Mouse (Mus musculus) CH12.LX (cell line): ENCODE measurements around the gene Tssk6. TPM values are rescaled to one million over a fixed set of nuclear protein-coding genes. Genes with fewer than 3 reads are reported as not detected.

Source experiments
- DNase-seq: peaks from one replicate; pipeline ENCODE4 v3.0.0-alpha.2; 2013; ENCODE audit errors: extremely low read depth
- H3K27ac ChIP-seq: 2 replicates; pipeline ENCODE4 v1.5.1; 2012; ENCODE audit warnings: low read depth, mild to moderate bottlenecking, control low read depth, moderate library complexity; ENCODE audit not compliant: insufficient read depth
- H3K27me3 ChIP-seq: replicated peaks from 2 replicates; pipeline ENCODE3; 2012; ENCODE audit warnings: inconsistent platforms
- H3K36me3 ChIP-seq, 2 experiments: replicated peaks in 1 of 2; 2 replicates each; pipeline versions ENCODE3 to v1.6.1; 2012; ENCODE audit warnings: inconsistent platforms in 1 of 2, low read length in 1 of 2, mild to moderate bottlenecking in 1 of 2, mixed read lengths in 1 of 2, moderate library complexity in 1 of 2; ENCODE audit not compliant: control insufficient read depth in 1 of 2, insufficient read depth in 1 of 2
- H3K4me1 ChIP-seq, 2 experiments: 2 replicates each; pipeline ENCODE4 v1.6.1; 2012; ENCODE audit warnings: inconsistent platforms in 1 of 2, moderate library complexity in 1 of 2; ENCODE audit not compliant: insufficient read depth in 2 of 2, control insufficient read depth in 1 of 2
- H3K4me2 ChIP-seq: 2 replicates; pipeline ENCODE4 v1.6.1; 2012; ENCODE audit warnings: low read depth, mild to moderate bottlenecking, control low read depth; ENCODE audit not compliant: poor library complexity, insufficient read depth, severe bottlenecking
- H3K4me3 ChIP-seq, 3 experiments: fragments of 150-350 bp in 1 of 3; sonication (generic) in 1 of 3; replicated peaks in 1 of 3; 2 replicates each; pipeline versions ENCODE3 to v1.5.1; 2011 to 2012; ENCODE audit warnings: low read depth in 2 of 3, low read length in 2 of 3, mild to moderate bottlenecking in 2 of 3, moderate library complexity in 2 of 3, control low read depth in 1 of 3, improper control_type of control experiment in 1 of 3, inconsistent platforms in 1 of 3, mixed read lengths in 1 of 3; ENCODE audit not compliant: poor library complexity in 1 of 3
- H3K79me2 ChIP-seq: replicated peaks from 2 replicates; pipeline ENCODE4 v1.6.1; 2012; ENCODE audit warnings: mild to moderate bottlenecking, moderate library complexity; ENCODE audit not compliant: control insufficient read depth, poor library complexity, insufficient read depth, severe bottlenecking; ENCODE audit errors: extremely low read depth
- H3K9ac ChIP-seq: 2 replicates; pipeline ENCODE4 v1.6.1; 2012; ENCODE audit warnings: low read depth, mild to moderate bottlenecking, control low read depth, moderate library complexity; ENCODE audit not compliant: insufficient read depth
- H3K9me3 ChIP-seq: replicated peaks from 2 replicates; pipeline ENCODE3; 2012; ENCODE audit warnings: low read length, inconsistent platforms, mixed read lengths
- CTCF ChIP-seq, 2 experiments: IDR thresholded peaks in 1 of 2; conservative IDR thresholded peaks in 1 of 2; 2 replicates each; pipeline ENCODE4 v1.5.1; 2011 to 2012; ENCODE audit warnings: low read depth in 2 of 2, low read length in 2 of 2, improper control_type of control experiment in 1 of 2, inconsistent platforms in 1 of 2, mild to moderate bottlenecking in 1 of 2, moderate library complexity in 1 of 2
- ETS1 ChIP-seq: conservative IDR thresholded peaks from 2 replicates; pipeline ENCODE4 v1.6.1; 2012; ENCODE audit warnings: low read depth, mild to moderate bottlenecking, inconsistent platforms, low read length, improper control_type of control experiment, moderate library complexity
- GABPA ChIP-seq: IDR thresholded peaks from 2 replicates; pipeline ENCODE4 v1.6.1; 2012; ENCODE audit warnings: low read depth, low read length, improper control_type of control experiment, inconsistent platforms; ENCODE audit not compliant: insufficient replicate concordance
- IRF4 ChIP-seq: IDR thresholded peaks from 2 replicates; pipeline ENCODE4 v1.6.1; 2014; ENCODE audit warnings: low read depth, mild to moderate bottlenecking, inconsistent platforms, low read length, improper control_type of control experiment
- JUN ChIP-seq: IDR thresholded peaks from 2 replicates; pipeline ENCODE4 v1.6.1; 2011; ENCODE audit warnings: low read depth, mild to moderate bottlenecking, low read length, improper control_type of control experiment, moderate library complexity; ENCODE audit not compliant: insufficient read depth
- JUND ChIP-seq: conservative IDR thresholded peaks from 2 replicates; pipeline ENCODE4 v1.6.1; 2011; ENCODE audit warnings: low read depth, low read length, improper control_type of control experiment
- KAT2A ChIP-seq: IDR thresholded peaks from 2 replicates; pipeline ENCODE4 v1.6.1; 2012; ENCODE audit warnings: low read length, improper control_type of control experiment, inconsistent platforms; ENCODE audit not compliant: insufficient replicate concordance
- MEF2A ChIP-seq: IDR thresholded peaks from 2 replicates; pipeline ENCODE4 v1.6.1; 2014; ENCODE audit warnings: low read depth, mild to moderate bottlenecking, inconsistent platforms, low read length, improper control_type of control experiment, borderline replicate concordance
- PAX5 ChIP-seq: IDR thresholded peaks from 2 replicates; pipeline ENCODE4 v1.6.1; 2012; ENCODE audit warnings: low read length, inconsistent platforms, mixed read lengths
- POLR2A ChIP-seq: IDR thresholded peaks from 2 replicates; pipeline ENCODE4 v1.6.1; 2011; ENCODE audit warnings: low read depth, mild to moderate bottlenecking, improper control_type of control experiment, low read length
- POLR2AphosphoS2 ChIP-seq: IDR thresholded peaks from 2 replicates; pipeline ENCODE4 v1.6.1; 2011; ENCODE audit warnings: low read depth, low read length, improper control_type of control experiment
- RCOR1 ChIP-seq: conservative IDR thresholded peaks from 2 replicates; pipeline ENCODE4 v1.6.1; 2012; ENCODE audit warnings: low read depth, mild to moderate bottlenecking, inconsistent platforms, low read length, improper control_type of control experiment
- SIN3A ChIP-seq: IDR thresholded peaks from 2 replicates; pipeline ENCODE4 v1.6.1; 2012; ENCODE audit warnings: low read length, improper control_type of control experiment, inconsistent platforms
- TCF12 ChIP-seq: IDR thresholded peaks from 2 replicates; pipeline ENCODE4 v1.6.1; 2014; ENCODE audit warnings: low read depth, mild to moderate bottlenecking, inconsistent platforms, low read length, improper control_type of control experiment
- ZKSCAN1 ChIP-seq: IDR thresholded peaks from 2 replicates; pipeline ENCODE4 v1.6.1; 2012; ENCODE audit warnings: low read depth, inconsistent platforms, low read length, improper control_type of control experiment, borderline replicate concordance
- ZMIZ1 ChIP-seq: IDR thresholded peaks from 2 replicates; pipeline ENCODE4 v1.6.1; 2012; ENCODE audit warnings: low read depth, mild to moderate bottlenecking, inconsistent platforms, low read length, improper control_type of control experiment
- ZNF384 ChIP-seq: IDR thresholded peaks from 2 replicates; pipeline ENCODE4 v1.6.1; 2012; ENCODE audit warnings: low read depth, low read length, improper control_type of control experiment, inconsistent platforms
- dilution Hi-C: fragments of 300-500 bp; cut with MboI; formaldehyde crosslinking; loops from 2 replicates; pipeline ENCODE4 v1.14.3; 2020; ENCODE audit warnings: low sequenced_read_pairs; ENCODE audit not compliant: extremely low pct_unique_long_range_greater_than_20kb, extremely low pct_ligation_motif_present
- in situ Hi-C: fragments of 300-500 bp; cut with MboI; formaldehyde crosslinking; loops from 3 replicates; pipeline ENCODE4 v1.14.3; 2019; ENCODE audit warnings: low sequenced_read_pairs, low pct_ligation_motif_present, low pct_unique_long_range_greater_than_20kb, mixed read lengths
- polyA plus RNA-seq: library from polyadenylated mRNA; unstranded; fragments of >175 nt; gene quantifications from 2 replicates; pipeline ENCODE4 v1.2.1, GENCODE M21; 2012; ENCODE audit warnings: low read depth; ENCODE audit not compliant: insufficient read length
- total RNA-seq, 2 experiments: library from RNA; depleted of rRNA; stranded (reverse); fragments of 300-350 nt in 1 of 2; fragments of >200 nt in 1 of 2; gene quantifications; 2 replicates each; pipeline ENCODE4 v1.2.3; 2012 to 2014

Gene Tssk6
- total and polyA plus RNA-seq, 3 experiments, result 0.44 to 1.8 (median 1.7) TPM

GRCm38 (mm10) chr8:69903063-69903542, 1.1 kb downstream of the Tssk6 start (continued):
- TF ChIP-seq JUN (no peak), KAT2A (peak; percentile 57; the same call in 1 of the 2 replicates), PAX5 (no peak), POLR2AphosphoS2 (peak; percentile 26; the same call in 1 of the 2 replicates)

GRCm38 (mm10) chr8:69904096-69904495, 2.1 kb downstream of the Tssk6 start:
- Histone ChIP-seq H3K27ac (no peak overlapping the region), H3K9ac (peak overlapping the region; percentile 62; the same call in 1 of the 2 replicates), H3K9me3 (no peaks in the 10 kb centered on the region), H3K4me2 (peak overlapping the region; percentile 77), H3K4me1 (peaks cover 2 to 24% of the 10 kb centered on the region in 2 experiments), H3K36me3 (peaks cover 15 to 34% of the 10 kb centered on the region in 2 experiments), H3K79me2 (peaks cover 15% of the 10 kb centered on the region), H3K27me3 (no peaks in the 10 kb centered on the region), H3K4me3 (peak overlapping the region in 1 of 3 experiments; percentile 83)
- no peak for DNase-seq
- in situ Hi-C loops, result no loop called here
- dilution Hi-C loops, result no loop called here
- TF ChIP-seq CTCF (conservative IDR thresholded peaks at IDR 0.05 in 1 of 2, IDR thresholded peaks at IDR 0.05 in 1 of 2; ENCODE audit: low read depth in 2 of 2, low read length in 2 of 2) (no peak), ZMIZ1 (no peak), POLR2A (no peak), TCF12 (no peak), ETS1 (no peak), MEF2A (no peak), JUND (no peak), SIN3A (no peak), ZNF384 (no peak), GABPA (no peak), ZKSCAN1 (no peak), IRF4 (no peak)

GRCm38 (mm10) chr8:69906260-69906659, 4.3 kb downstream of the Tssk6 start:
- Histone ChIP-seq H3K9me3 (no peaks in the 10 kb centered on the region), H3K4me1 (peaks cover 0 to 12% of the 10 kb centered on the region in 2 experiments; a peak in 3 of 4 replicates), H3K27me3 (no peaks in the 10 kb centered on the region), H3K4me3 (no peak overlapping the region), H3K4me2 (no peak overlapping the region), H3K9ac (no peak overlapping the region), H3K79me2 (no peaks in the 10 kb centered on the region), H3K36me3 (peaks cover 35 to 45% of the 10 kb centered on the region in 2 experiments), H3K27ac (no peak overlapping the region)
- DNase-seq, result no peak
- dilution Hi-C loops (no loop called here), in situ Hi-C loops (no loop called here)
- TF ChIP-seq RCOR1 (no peak), POLR2A (peak; percentile 11; the same call in 1 of the 2 replicates)
